Mouse (Mus musculus) bone marrow, adult 2 months (tissue): Measurements from ENCODE around the gene Tex35. TPM values are rescaled to one million over a fixed set of nuclear protein-coding genes. Genes with fewer than 3 reads are reported as not detected.

Experiments
- H3K27ac ChIP-seq: fragments of 200-500 bp; 2 replicates; pipeline ENCODE4 v1.5.1; 2012; ENCODE audit warnings: low read depth, mild to moderate bottlenecking, control low read depth, inconsistent platforms, low read length; ENCODE audit not compliant: control insufficient read depth, poor library complexity, insufficient read depth
- H3K4me1 ChIP-seq: fragments of 200-500 bp; 2 replicates; pipeline ENCODE4 v1.6.1; 2011; ENCODE audit warnings: low read length; ENCODE audit not compliant: control insufficient read depth, insufficient read depth
- H3K4me3 ChIP-seq: fragments of 200-500 bp; replicated peaks from 2 replicates; pipeline ENCODE3; 2011; ENCODE audit warnings: mild to moderate bottlenecking, low read depth, low read length, control low read depth; ENCODE audit not compliant: control insufficient read depth
- CTCF ChIP-seq: fragments of 200-500 bp; IDR thresholded peaks from 2 replicates; pipeline ENCODE4 v1.5.1; 2011; ENCODE audit warnings: low read length, control low read depth; ENCODE audit not compliant: control insufficient read depth, insufficient read depth
- POLR2A ChIP-seq: fragments of 200-500 bp; IDR thresholded peaks from 2 replicates; pipeline ENCODE4 v1.6.1; 2011; ENCODE audit warnings: low read depth, mild to moderate bottlenecking, control low read depth, low read length, borderline replicate concordance; ENCODE audit not compliant: control insufficient read depth
- WGBS: fragments of 180-500 bp; shearing (Covaris S2); methylation state at CpG from one replicate; pipeline ENCODE4 v1.1.7; 2018; 5-methylcytosine and 5-hydroxymethylcytosine counted together
- polyA plus RNA-seq: library from polyadenylated mRNA; stranded (reverse); fragments of >200 nt; gene quantifications from 2 replicates; pipeline ENCODE4 v1.2.4, GENCODE M21; 2011; ENCODE audit warnings: low replicate concordance; ENCODE audit not compliant: missing spikeins, insufficient read depth, insufficient read length

Tex35 gene
- polyA plus RNA-seq, 1 experiment = not detected

- no peak overlapping the region for H3K27ac ChIP-seq
- no peak overlapping the region for H3K4me3 ChIP-seq
- TF ChIP-seq CTCF (no peak), POLR2A (no peak)
- WGBS = 72% methylated on average over 2 of the region's 2 CpGs
- no peaks in the 10 kb centered on the region for H3K4me1 ChIP-seq
Observed at GRCm38 (mm10) chr1:157128219-157128618, 19.7 kb upstream of the Tex35 start.

GRCm38 (mm10) chr1:157123836-157124235, 15.4 kb upstream of the Tex35 start:
- H3K4me3 ChIP-seq = no peak overlapping the region
- H3K27ac ChIP-seq = no peak overlapping the region
- WGBS = 76% methylated on average over 3 of the region's 3 CpGs
- TF ChIP-seq CTCF (no peak), POLR2A (no peak)
- no peaks in the 10 kb centered on the region for H3K4me1 ChIP-seq

GRCm38 (mm10) chr1:157119168-157119567, 10.7 kb upstream of the Tex35 start:
- WGBS = 77% methylated on average over 6 of the region's 6 CpGs
- Histone ChIP-seq H3K27ac (no peak overlapping the region), H3K4me3 (no peak overlapping the region), H3K4me1 (no peaks in the 10 kb centered on the region)
- TF ChIP-seq CTCF (no peak), POLR2A (no peak)

- no peak for TF ChIP-seq POLR2A
- TF ChIP-seq CTCF = no peak
- no peak overlapping the region for H3K27ac ChIP-seq
- H3K4me3 ChIP-seq = no peak overlapping the region
- WGBS = 76% methylated on average over 3 of the region's 3 CpGs
- H3K4me1 ChIP-seq = no peaks in the 10 kb centered on the region
Observed at GRCm38 (mm10) chr1:157117440-157117839, 9.0 kb upstream of the Tex35 start.

- no peak for TF ChIP-seq CTCF
- TF ChIP-seq POLR2A = no peak
- no peak overlapping the region for H3K4me3 ChIP-seq
- H3K27ac ChIP-seq = no peak overlapping the region
- WGBS = 75% methylated on average over 2 of the region's 2 CpGs
- H3K4me1 ChIP-seq = no peaks in the 10 kb centered on the region
Observed at GRCm38 (mm10) chr1:157114492-157114891, 6.0 kb upstream of the Tex35 start.

- H3K4me1 ChIP-seq = no peaks in the 10 kb centered on the region
- WGBS = 68% methylated on average over 6 of the region's 6 CpGs
- H3K27ac ChIP-seq = no peak overlapping the region
- no peak overlapping the region for H3K4me3 ChIP-seq
- TF ChIP-seq CTCF (no peak), POLR2A (no peak)
Observed at GRCm38 (mm10) chr1:157110287-157110835, 1.9 kb upstream of the Tex35 start.

- no peak overlapping the region for H3K27ac ChIP-seq
- H3K4me3 ChIP-seq = no peak overlapping the region
- no peaks in the 10 kb centered on the region for H3K4me1 ChIP-seq
- WGBS = 14% methylated on average over 19 of the region's 19 CpGs
- TF ChIP-seq CTCF = no peak
- no peak for TF ChIP-seq POLR2A
Observed at GRCm38 (mm10) chr1:157101122-157101865, 7.2 kb downstream of the Tex35 start.

- 56% methylated on average over 4 of the region's 4 CpGs for WGBS
- Histone ChIP-seq H3K4me3 (no peak overlapping the region), H3K27ac (no peak overlapping the region), H3K4me1 (no peaks in the 10 kb centered on the region)
- TF ChIP-seq POLR2A (no peak), CTCF (no peak)
Observed at GRCm38 (mm10) chr1:157095534-157095933, 12.9 kb downstream of the Tex35 start.
